Mouse (Mus musculus) CD8-positive naive resting alpha-beta T cell, adult 57 days (primary cell): ENCODE results near the gene Vip. TPM values are rescaled to one million over a fixed set of nuclear protein-coding genes. Genes with fewer than 3 reads are reported as not detected.

Source experiments
- total RNA-seq: library from RNA; stranded (reverse); gene quantifications from one replicate; pipeline ENCODE4 v1.2.4, GENCODE M21; 2023

Vip gene
- not detected for total RNA-seq

DNA sequence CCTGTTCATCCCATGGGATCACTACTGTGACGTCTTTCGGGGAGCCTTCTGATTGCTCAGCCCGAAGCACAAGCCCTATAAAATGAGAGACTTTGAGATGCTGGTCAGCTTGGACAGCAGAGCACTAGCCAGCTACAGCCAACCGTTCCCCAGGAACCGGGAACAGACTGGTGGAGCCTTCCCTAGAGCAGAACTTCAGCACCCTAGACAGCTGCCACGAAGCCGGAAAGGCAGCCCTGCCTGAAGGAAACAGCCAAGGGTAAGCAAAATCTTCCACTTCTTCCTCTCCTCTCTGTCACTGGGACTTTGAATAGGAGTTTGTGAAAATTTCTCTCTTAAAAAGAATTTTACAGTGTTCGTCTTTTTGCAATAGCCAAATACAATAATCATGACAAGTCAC, at the start of gene Vip:
TSS of gene Vip (plus strand) at position 107 of the 400 bp plus-strand sequence.

DNA sequence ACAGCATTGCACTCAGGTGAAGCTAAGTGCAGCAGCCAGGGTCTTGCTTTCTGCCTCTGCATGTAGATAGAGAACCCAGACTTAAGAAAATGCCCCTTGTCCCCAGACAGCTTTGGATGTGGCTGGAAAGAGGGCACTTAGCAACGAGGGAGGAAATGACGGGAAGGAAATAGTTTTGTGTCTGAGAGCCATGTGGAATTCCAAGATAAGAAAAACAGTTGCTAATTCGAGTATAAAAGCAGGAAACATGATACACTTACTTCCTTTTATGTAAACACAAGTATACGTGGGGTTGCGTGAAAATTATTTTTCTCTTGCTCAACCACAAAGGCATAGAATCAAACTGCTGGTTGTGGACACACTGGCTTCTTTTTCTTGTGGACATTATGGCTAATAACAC, 45.6 kb upstream of the Vip start, which contains the start of gene Myct1:
TSS of gene Myct1 (plus strand) at position 312 of the 400 bp plus-strand sequence.

Other genes starting within 250 kb of the Vip start
- gene Syne1, start 87.7 kb upstream of the Vip start, total RNA-seq, result 137 TPM
- gene Myct1, start 45.4 kb upstream of the Vip start, total RNA-seq, result not detected
- 6.4 TPM for gene Fbxo5, start 166.4 kb downstream of the Vip start, total RNA-seq
- 19.8 TPM for gene Mtrf1l, start 184.7 kb downstream of the Vip start, total RNA-seq